Mouse (Mus musculus) 416B (cell line): ENCODE measurements around the gene Pxdn.

Experiments
- DNase-seq: peaks from one replicate; pipeline ENCODE4 v3.0.0; 2011; ENCODE audit warnings: low read depth

Pxdn gene

GRCm38 (mm10) chr12:30024264-30024825, 86.9 kb downstream of the Pxdn start:
- DNase-seq: no peak

DNA sequence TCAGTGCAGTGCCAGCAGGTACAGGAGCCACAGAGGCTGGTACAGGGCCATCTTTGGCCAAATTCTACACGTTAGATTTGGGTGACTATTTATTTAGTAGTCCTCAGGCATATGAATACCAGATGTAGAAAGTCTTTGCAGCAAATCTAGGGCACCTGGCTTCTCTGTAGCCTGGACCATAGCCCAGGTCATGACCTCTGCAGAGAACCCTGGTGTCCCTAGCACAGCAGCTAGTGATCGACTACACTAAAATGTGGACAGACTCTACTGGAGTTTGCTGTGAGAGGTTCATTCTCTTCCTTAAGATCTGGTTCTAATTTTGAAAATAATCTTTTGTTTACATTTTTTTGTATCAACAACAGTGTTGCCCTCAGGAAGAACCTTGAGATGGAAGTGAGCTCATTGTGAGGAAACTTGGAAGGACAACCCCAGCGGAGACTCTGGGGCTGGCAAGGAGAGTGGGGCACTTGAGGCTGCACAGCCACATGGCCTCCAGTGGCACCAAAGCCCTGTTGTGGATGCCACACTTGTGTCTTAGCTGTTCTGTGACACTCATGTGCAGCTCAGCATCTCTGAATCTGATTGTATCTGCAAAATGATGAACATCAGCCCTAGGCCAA, 90.4 kb downstream of the Pxdn start:
- DNase-seq: no peak

GRCm38 (mm10) chr12:30029111-30029510, 91.7 kb downstream of the Pxdn start:
- no peak for DNase-seq

DNA sequence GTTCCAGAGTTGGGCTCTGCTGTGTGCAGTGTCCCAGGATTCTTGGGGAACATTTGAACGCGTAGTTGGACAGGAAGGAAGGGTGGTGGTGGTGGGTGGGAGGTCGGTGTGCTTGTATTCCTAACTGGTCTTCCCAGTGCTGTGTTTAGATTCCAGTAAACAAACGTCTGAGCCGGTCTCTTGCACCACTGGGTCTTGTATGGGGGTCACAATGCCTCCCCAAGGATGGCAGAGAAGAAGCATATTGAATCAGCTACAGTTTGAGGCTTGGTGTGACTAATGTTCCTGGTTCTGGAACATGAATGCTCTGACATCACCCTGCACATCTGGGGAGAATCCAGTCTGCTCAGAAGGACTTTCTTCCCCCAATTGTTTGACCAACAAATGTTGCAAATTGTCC, 93.2 kb downstream of the Pxdn start:
- DNase-seq: no peak

DNA sequence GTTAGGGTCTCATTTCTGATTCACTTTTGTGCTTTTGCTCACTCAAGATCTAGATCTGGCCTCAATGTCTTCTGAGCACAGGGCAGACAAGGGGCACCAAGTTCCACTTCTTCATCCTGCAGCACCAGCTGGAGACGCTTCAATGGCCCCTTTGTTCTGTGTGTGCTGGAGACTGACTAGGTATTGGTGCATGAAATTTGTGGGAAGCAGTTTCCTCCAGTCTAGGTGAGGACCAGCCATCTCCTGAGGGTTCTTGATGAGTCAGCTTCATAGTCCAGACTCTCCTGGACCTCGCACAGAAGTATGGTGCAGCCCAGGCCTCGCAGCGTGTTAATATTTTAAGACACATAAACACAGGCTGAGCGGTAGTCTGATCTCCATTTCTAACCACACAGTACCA, 97.3 kb downstream of the Pxdn start:
- DNase-seq: no peak

DNA sequence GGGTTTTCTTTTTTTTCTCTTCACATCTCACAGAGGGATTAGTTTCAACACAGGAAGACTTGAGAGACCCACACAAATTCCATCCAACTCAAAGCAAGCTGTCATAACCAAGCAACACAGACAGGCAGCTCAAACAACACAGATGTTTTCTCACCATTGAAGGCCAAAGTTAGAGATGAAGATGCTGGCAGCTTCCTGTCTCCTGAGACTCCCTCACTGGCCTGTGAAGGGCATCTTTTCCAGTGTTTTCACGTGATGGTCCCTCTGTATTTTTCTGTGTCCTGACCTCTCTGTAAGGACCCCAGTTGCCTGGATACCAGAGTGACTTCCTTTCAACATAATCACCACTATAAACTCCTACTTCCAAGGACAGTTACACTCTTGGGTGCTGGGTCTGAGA, 98.0 kb downstream of the Pxdn start:
- DNase-seq: no peak

DNA sequence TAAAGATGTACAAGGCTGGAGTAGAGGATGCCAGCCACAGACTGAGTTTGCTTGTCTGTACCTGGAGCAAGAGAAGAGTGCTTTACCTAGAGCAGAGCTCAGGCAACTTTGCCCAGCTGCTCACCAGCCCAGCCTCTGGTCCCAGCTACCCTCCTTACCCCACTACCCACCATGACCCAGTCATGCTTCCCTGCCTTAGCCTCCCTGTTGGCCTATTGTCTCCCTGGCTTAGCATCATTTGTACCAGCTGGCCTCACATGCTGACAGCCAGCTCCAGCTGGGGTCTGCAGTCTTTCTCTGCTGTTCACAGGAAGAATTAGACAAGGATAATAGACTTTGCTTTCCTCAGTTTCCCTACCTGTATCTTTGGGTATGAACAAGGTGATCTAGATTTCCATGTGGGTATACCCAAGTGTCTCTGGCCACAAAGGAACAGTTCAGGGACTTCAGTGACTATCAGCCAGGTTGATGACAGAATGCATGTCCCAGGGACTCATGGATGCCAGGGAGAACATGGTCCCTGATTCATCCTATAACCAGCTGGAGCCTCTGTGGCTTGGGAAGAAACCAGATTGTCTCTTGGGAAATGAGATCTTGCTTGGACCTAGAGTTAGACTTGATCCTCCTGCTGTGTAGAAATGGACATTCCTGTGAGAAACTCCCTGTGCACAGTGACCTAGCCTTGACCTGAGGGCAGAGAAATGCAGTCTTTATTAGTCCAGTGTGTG, 98.6 kb downstream of the Pxdn start:
- DNase-seq: no peak

DNA sequence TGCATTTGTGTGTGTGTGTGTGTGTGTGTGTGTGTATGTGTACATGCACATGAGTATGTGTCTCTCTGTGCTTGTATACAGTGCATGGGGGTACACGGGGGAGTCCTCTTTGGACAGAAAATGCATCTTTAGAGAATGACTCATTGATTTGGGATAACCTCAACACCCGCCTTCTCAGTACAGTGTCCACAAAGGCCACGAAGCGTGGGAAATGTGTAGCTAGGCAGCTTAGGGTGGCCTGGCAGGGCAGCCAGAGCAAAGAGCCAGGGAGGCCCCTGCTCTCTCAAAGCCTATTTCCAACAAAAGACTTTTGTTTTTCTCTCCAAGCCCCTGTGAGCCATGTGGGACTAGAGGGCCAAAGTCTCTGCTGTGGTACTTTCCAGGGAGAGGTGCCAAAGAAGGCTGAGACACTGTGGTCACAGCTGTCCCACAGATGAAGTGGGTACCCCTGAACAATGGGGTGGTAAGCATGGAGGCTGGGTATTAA, 99.2 kb downstream of the Pxdn start:
- no peak for DNase-seq

DNA sequence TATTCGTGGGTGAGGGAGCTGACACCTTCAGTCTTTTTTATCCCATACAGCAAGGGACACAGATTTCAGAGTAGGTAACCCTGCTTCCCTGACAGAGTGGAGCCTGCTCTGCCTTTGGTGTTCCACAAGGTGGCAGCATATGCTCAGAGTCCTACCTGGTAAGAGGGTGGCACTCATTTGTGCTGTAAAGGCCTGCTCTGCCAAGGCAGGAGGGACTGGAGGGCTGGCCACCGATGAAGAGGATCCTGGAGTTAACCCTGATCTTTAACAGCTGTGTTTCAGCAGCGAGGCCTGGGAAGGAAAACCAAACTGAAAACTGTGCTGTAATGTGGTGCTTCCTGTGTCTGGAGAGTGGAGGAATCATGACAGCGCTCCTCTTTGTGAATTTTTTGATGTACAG, 102.2 kb downstream of the Pxdn start:
- peak; percentile 40 for DNase-seq

DNA sequence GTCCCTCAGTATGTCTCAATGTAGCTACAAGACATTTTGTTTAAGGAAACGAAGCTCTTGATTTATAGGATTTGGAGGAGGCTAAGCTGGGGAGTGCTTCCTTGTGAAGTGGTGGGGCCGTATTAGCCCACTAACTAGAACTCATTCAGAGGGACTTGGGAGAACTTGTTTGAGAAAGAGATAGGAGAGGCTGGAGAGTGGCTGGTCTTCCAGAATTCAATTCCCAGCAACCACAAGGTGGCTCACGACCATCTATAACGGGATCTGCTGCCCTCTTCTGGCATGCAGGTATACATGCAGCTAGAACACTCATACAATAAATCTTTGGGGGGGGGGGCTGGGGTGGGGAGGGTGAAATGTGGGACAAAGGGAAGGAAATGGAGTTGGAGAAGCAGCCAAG, 102.7 kb downstream of the Pxdn start:
- peak; percentile 24 for DNase-seq

DNA sequence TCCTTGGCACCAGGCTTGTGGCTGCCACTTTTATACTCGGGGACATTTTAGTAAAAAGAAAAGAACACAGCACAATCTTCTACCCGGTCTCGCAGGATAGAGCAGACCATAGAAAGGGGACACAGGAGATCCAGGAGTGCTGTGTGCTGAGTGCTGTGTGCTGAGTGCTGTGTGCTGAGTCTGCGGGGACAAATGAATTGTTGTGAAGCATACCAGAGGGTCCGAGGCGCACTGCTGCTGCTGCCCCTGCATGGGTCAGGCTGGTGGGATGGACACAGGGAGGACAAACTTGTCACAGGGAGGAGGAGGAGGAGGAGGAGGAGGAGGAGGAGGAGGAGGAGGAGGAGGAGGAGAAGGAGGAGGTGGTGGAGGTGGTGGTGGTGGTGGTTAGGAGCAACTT, 111.4 kb downstream of the Pxdn start:
- DNase-seq: no peak

DNA sequence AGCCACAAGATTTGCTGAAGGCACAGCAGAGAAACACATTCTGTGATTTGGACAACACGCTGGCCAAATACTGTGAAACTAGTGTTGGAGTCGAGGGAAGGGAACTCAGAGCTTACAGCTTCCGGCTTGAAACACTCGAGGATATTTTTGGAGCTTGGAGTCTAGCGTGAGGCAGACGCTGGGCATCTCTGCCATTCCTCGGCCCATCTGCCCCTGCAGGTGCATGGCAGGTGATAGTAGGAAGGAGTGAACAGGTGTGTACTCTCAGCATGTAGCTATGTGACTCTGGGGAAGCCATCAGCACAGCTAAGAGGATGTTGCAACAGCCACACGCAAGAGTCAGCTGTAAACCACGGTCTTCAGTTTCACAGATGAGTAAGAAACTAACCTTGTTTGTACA, 112.4 kb downstream of the Pxdn start:
- peak; percentile 13 for DNase-seq

DNA sequence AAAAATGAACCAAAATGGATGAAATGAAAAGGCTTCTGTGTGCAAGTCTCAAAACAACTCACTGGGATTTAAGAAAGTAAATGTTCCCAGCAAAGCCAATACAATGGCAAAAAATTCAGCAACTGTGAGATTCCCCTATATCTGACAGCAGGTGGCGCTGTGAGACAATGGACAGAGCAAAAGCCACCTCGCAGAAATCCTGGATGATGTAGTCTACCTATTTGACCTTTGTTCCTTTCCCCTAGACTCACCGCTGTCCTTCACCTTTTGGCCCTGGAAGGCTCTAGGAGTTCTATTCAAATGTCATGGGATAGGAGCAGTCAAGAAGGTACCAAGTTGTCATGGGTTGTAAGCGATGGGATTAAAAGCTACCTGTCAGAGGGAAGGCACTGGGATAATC, 112.8 kb downstream of the Pxdn start:
- no peak for DNase-seq

DNA sequence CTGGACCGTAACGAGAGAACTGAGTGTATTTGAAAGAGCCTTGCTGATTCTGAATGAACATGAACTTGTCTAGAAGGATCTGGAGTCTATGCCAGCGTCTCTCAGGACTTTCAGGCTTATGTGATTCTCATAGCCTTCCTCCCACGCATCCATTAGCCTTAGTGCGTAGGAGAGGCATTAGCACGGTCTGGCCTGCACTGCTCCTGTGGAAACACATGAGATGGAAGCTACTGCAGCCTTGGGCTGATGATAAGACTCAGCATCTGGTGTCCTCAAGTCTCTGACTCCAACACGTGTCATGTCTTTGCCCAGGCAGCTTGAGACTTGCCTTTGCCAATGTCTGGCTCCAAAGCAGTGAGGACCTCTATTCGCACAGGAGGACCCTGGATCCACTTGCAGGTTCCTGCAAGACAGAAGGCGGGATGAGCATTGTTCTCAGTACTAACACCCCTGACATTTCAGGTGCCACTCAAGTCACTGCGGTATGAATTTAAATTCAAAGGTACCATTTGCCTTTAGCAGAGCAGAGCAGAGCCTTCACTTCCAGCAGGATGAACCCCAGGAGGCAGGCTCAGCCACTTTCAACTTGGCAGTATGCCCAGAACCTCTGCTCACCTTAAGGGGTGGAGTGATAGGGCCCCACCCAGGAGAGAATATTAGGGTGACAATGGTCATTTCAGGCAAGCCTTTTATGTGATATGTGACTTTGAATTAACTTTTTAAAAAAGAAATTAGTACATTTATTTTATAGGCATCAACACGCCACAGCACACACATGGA, 117.5 kb downstream of the Pxdn start:
- no peak for DNase-seq

DNA sequence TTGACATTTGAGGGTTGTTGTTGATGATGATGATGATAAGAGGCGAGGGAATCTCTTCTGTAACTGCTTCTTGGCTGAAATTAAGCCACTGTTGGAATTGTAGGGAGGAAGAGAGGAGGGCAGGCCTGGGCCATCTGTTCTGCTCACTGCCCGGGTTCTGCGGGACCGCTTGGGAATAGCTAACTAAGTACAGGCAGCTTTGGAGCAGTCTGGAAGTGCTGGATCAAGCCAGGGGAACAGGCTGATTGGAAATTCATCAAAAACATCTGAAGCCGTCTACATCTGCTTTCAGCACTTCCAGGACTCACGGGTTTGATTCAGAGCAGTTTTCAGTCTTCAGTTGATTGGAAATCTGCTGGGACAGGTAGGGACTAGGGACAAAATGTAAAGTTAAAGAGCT, 120.6 kb downstream of the Pxdn start:
- no peak for DNase-seq

DNA sequence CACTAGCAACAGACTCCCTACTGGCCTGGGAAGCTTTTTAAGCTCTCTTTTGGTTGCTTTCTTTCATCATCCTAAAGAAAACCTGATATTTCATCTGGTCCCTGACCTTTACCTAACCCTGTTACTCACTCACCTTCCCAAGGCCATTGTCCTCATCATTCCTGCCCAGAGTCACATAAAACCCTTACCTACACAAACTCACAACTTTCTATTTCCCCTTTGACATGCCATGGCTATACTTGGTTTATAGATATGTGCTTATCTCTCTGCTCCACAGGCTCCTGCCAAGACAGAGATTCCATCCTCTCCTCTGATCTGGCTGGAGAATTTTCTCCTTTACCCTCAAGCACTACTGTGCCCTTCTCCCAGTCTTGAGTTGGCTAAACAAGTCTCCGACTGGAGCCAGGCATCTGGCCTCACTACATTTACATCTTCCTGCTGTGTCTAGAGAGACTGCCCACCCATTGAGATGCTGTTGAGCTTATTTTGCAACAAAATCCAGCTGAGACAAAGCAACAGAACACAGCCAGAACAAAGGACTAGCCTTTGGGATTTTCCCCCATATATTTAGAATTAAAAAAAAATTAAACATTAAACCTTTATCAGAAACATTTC, 124.2 kb downstream of the Pxdn start:
- DNase-seq: no peak

DNA sequence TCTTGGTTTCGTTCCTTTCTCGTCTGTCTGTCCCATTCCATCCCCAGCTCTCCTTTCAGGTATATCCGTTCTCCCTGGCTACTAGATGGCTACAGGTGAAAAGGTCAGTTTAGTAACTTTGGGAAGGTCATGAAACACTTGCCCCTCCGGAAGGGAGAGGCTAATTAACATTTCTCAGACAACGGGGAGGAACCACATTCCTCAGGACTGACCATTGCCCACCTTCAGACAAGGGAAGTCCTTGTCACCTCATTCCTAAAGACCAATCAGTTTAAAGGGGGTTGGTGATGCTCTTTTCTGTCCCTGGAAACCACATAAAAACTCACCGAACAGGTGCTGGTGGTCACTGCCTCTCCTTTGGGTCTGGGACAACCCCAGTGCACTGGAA, 124.7 kb downstream of the Pxdn start:
- DNase-seq: no peak
